Mouse (Mus musculus): ENCODE measurements around the gene Slc6a20b.

The Slc6a20b gene

GRCm38 (mm10) chr9:123589240-123589910 is 43.0 kb downstream of the Slc6a20b start:
- no peak for DNase-seq (ENCODE audit: low spot score)

GRCm38 (mm10) chr9:123577360-123578192 is 54.8 kb downstream of the Slc6a20b start:
- no peak for DNase-seq (ENCODE audit: low spot score)

GRCm38 (mm10) chr9:123554599-123554998 is 77.8 kb downstream of the Slc6a20b start:
- DNase-seq (ENCODE audit: low spot score): no peak

Data from MN1 (cell line).